Comparison of ENCODE assay signal across 10 mouse cellular contexts in genomic region chr8:84837149-84837911, GRCm38 (mm10). TPM values are rescaled to one million over a fixed set of nuclear protein-coding genes. Genes with fewer than 3 reads are reported as not detected.
DNase-seq lines count a peak whose midpoint lies in the region; ATAC-seq and TF ChIP-seq lines count a peak whose summit lies in the region.
"Had no signal": no experiment of that assay in that cellular context is flagged by ENCODE, and none has a peak within 500 bp of the region (broad histone marks: within the 10 kb centered on the region; RNA-seq: fewer than 3 reads in every experiment).

No protein-coding gene starts in this region.

- no peak for TF ChIP-seq EP300 in stomach, postnatal 0 days (optimal IDR thresholded peaks at IDR 0.05)

- DNase-seq in midbrain, postnatal 0 days (ENCODE audit: low spot score), result no peak
- DNase-seq in forelimb bud, embryonic 11.5 days (ENCODE audit: low read depth, low spot score), result peak; percentile 76
- DNase-seq in stomach, postnatal 0 days (ENCODE audit: low spot score), result peak; percentile 13
- no peak for DNase-seq in gastrocnemius, postnatal 36 days
- no peak for DNase-seq in kidney, adult 11 months
- DNase-seq: thymus, adult 18-20 months had no signal

- intact Hi-C loops in gastrocnemius, postnatal 36 days (cut with DNase I), result no loop called here

- H3K9me3 ChIP-seq in forebrain, embryonic 13.5 days (replicated peaks), result no peaks in the 10 kb centered on the region
- H3K9me3 ChIP-seq in forebrain, embryonic 16.5 days (ENCODE audit: control insufficient read depth, low read length), result no peaks in the 10 kb centered on the region
- H3K9me3 ChIP-seq in midbrain, postnatal 0 days (ENCODE audit: low read length), result no peaks in the 10 kb centered on the region
- no peaks in the 10 kb centered on the region for H3K9me3 ChIP-seq in midbrain, embryonic 13.5 days
- H3K9me3 ChIP-seq in stomach, postnatal 0 days (ENCODE audit: control insufficient read depth, low read length), result no peaks in the 10 kb centered on the region
- H3K9me3 ChIP-seq: G1E had no signal

- no peak overlapping the region for H3K4me3 ChIP-seq in forebrain, embryonic 13.5 days
- H3K4me3 ChIP-seq in forebrain, embryonic 16.5 days (replicated peaks; ENCODE audit: low read length), result no peak overlapping the region
- H3K4me3 ChIP-seq in midbrain, postnatal 0 days (ENCODE audit: low read depth, low read length), result no peak overlapping the region
- H3K4me3 ChIP-seq in midbrain, embryonic 13.5 days (replicated peaks), result no peak overlapping the region
- no peak overlapping the region for H3K4me3 ChIP-seq in stomach, postnatal 0 days (ENCODE audit: low read depth, low read length)

- H3K4me1 ChIP-seq in forebrain, embryonic 13.5 days, result peaks cover 58% of the 10 kb centered on the region
- peaks cover 38% of the 10 kb centered on the region for H3K4me1 ChIP-seq in forebrain, embryonic 16.5 days (replicated peaks; ENCODE audit: control insufficient read depth, insufficient read depth, low read length)
- peaks cover 11% of the 10 kb centered on the region for H3K4me1 ChIP-seq in midbrain, postnatal 0 days (ENCODE audit: insufficient read depth, low read length)
- peaks cover 41% of the 10 kb centered on the region for H3K4me1 ChIP-seq in midbrain, embryonic 13.5 days (replicated peaks)
- no peaks in the 10 kb centered on the region for H3K4me1 ChIP-seq in stomach, postnatal 0 days (replicated peaks; ENCODE audit: control insufficient read depth, insufficient read depth)

- ATAC-seq in forebrain, embryonic 13.5 days, result no peak
- no peak for ATAC-seq in forebrain, embryonic 16.5 days
- no peak for ATAC-seq in midbrain, postnatal 0 days (ENCODE audit: low FRiP score)
- no peak for ATAC-seq in midbrain, embryonic 13.5 days
- ATAC-seq in stomach, postnatal 0 days (ENCODE audit: low FRiP score, low TSS enrichment), result no peak

- 79% methylated on average over 8 of the region's 8 CpGs for WGBS in forebrain, embryonic 13.5 days
- WGBS in forebrain, embryonic 16.5 days, result 75% methylated on average over 8 of the region's 8 CpGs
- WGBS in midbrain, postnatal 0 days, result 76% methylated on average over 8 of the region's 8 CpGs
- 64% methylated on average over 8 of the region's 8 CpGs for WGBS in midbrain, embryonic 13.5 days
- 52% methylated on average over 8 of the region's 8 CpGs for WGBS in stomach, postnatal 0 days

- H3K27ac ChIP-seq in forebrain, embryonic 13.5 days, result peak overlapping the region; percentile 31
- no peak overlapping the region for H3K27ac ChIP-seq in forebrain, embryonic 16.5 days (ENCODE audit: low read length)
- H3K27ac ChIP-seq in midbrain, postnatal 0 days (ENCODE audit: low read depth, low read length), result no peak overlapping the region
- no peak overlapping the region for H3K27ac ChIP-seq in midbrain, embryonic 13.5 days
- no peak overlapping the region for H3K27ac ChIP-seq in stomach, postnatal 0 days (replicated peaks)

- H3K9ac ChIP-seq in forebrain, embryonic 13.5 days, result no peak overlapping the region
- no peak overlapping the region for H3K9ac ChIP-seq in forebrain, embryonic 16.5 days (replicated peaks; ENCODE audit: low read depth, low read length)
- H3K9ac ChIP-seq in midbrain, postnatal 0 days (replicated peaks; ENCODE audit: low read length, poor library complexity, severe bottlenecking), result no peak overlapping the region
- no peak overlapping the region for H3K9ac ChIP-seq in midbrain, embryonic 13.5 days (replicated peaks)
- no peak overlapping the region for H3K9ac ChIP-seq in stomach, postnatal 0 days (ENCODE audit: low read length)

- H3K36me3 ChIP-seq in forebrain, embryonic 13.5 days (ENCODE audit: poor library complexity, severe bottlenecking), result peaks cover 64% of the 10 kb centered on the region
- H3K36me3 ChIP-seq in forebrain, embryonic 16.5 days (ENCODE audit: control insufficient read depth, insufficient read depth), result peaks cover 21% of the 10 kb centered on the region
- peaks cover 53% of the 10 kb centered on the region for H3K36me3 ChIP-seq in midbrain, postnatal 0 days (ENCODE audit: insufficient read depth, low read length)
- H3K36me3 ChIP-seq in midbrain, embryonic 13.5 days, result peaks cover 68% of the 10 kb centered on the region
- peaks cover 26% of the 10 kb centered on the region for H3K36me3 ChIP-seq in stomach, postnatal 0 days (ENCODE audit: control insufficient read depth, insufficient read depth, low read length)

- TF ChIP-seq CTCF in midbrain, postnatal 0 days (IDR thresholded peaks at IDR 0.05), result peak; percentile 13; the same call in 1 of the 2 replicates
- no peak for TF ChIP-seq CTCF in stomach, postnatal 0 days (IDR thresholded peaks at IDR 0.05; ENCODE audit: low read depth)

- H3K27me3 ChIP-seq in forebrain, embryonic 13.5 days, result no peaks in the 10 kb centered on the region
- no peaks in the 10 kb centered on the region for H3K27me3 ChIP-seq in forebrain, embryonic 16.5 days (replicated peaks; ENCODE audit: control insufficient read depth, insufficient read depth, low read length)
- no peaks in the 10 kb centered on the region for H3K27me3 ChIP-seq in midbrain, postnatal 0 days (ENCODE audit: insufficient read depth, low read length)
- H3K27me3 ChIP-seq in midbrain, embryonic 13.5 days, result no peaks in the 10 kb centered on the region
- no peaks in the 10 kb centered on the region for H3K27me3 ChIP-seq in stomach, postnatal 0 days (ENCODE audit: control insufficient read depth, insufficient read depth, low read length)

- no peak overlapping the region for H3K4me2 ChIP-seq in forebrain, embryonic 13.5 days
- H3K4me2 ChIP-seq in forebrain, embryonic 16.5 days (ENCODE audit: low read length), result no peak overlapping the region
- H3K4me2 ChIP-seq in midbrain, postnatal 0 days (ENCODE audit: low read depth, low read length, poor library complexity, severe bottlenecking), result no peak overlapping the region
- no peak overlapping the region for H3K4me2 ChIP-seq in midbrain, embryonic 13.5 days (replicated peaks)
- H3K4me2 ChIP-seq in stomach, postnatal 0 days (replicated peaks; ENCODE audit: low read depth), result no peak overlapping the region

RNA-seq across cellular contexts. Expression of gene Rad23a, which starts 3.1 kb away (rescaled TPM):
- polyA plus RNA-seq in forebrain, embryonic 13.5 days (2015; fragmentation: Nextera tagmentation; extraction: Ambion mirVana), result 93.9 and 114 TPM in 2 replicates
- 84.8 and 86.5 TPM in 2 replicates for polyA plus RNA-seq in forebrain, embryonic 16.5 days (2015; fragmentation: Nextera tagmentation; extraction: Ambion mirVana)
- total RNA-seq in midbrain, postnatal 0 days (2014; rRNA removed), result 43.8 and 57.5 TPM in 2 replicates
- polyA plus RNA-seq in midbrain, postnatal 0 days (2015; fragmentation: Nextera tagmentation; extraction: Ambion mirVana), result 83.5 and 88.3 TPM in 2 replicates
- polyA plus RNA-seq in midbrain, embryonic 13.5 days (2015; fragmentation: Nextera tagmentation; extraction: Ambion mirVana), result 84.8 and 88.8 TPM in 2 replicates
- 69.8 and 70.6 TPM in 2 replicates for polyA plus RNA-seq in stomach, postnatal 0 days (2015; fragmentation: Nextera tagmentation; extraction: Ambion mirVana)
- 100 to 1,000 TPM; 136 to 151 TPM for total RNA-seq in gastrocnemius, postnatal 36 days (2021)

RNA-seq across cellular contexts. Expression of gene Gadd45gip1, which starts 6.0 kb away (rescaled TPM):
- polyA plus RNA-seq in forebrain, embryonic 13.5 days (2015; fragmentation: Nextera tagmentation; extraction: Ambion mirVana), result 42.6 and 47.0 TPM in 2 replicates
- 31.3 and 34.3 TPM in 2 replicates for polyA plus RNA-seq in forebrain, embryonic 16.5 days (2015; fragmentation: Nextera tagmentation; extraction: Ambion mirVana)
- 27.5 and 28.2 TPM in 2 replicates for total RNA-seq in midbrain, postnatal 0 days (2014; rRNA removed)
- polyA plus RNA-seq in midbrain, postnatal 0 days (2015; fragmentation: Nextera tagmentation; extraction: Ambion mirVana), result 42.9 and 45.1 TPM in 2 replicates
- polyA plus RNA-seq in midbrain, embryonic 13.5 days (2015; fragmentation: Nextera tagmentation; extraction: Ambion mirVana), result 34.5 and 36.3 TPM in 2 replicates
- 38.5 and 39.3 TPM in 2 replicates for polyA plus RNA-seq in stomach, postnatal 0 days (2015; fragmentation: Nextera tagmentation; extraction: Ambion mirVana)
- 10 to 100 TPM; 17.7 to 23.0 TPM for total RNA-seq in gastrocnemius, postnatal 36 days (2021)

RNA-seq across cellular contexts. Expression of gene Calr, which starts 9.4 kb away (rescaled TPM):
- polyA plus RNA-seq in forebrain, embryonic 13.5 days (2015; fragmentation: Nextera tagmentation; extraction: Ambion mirVana), result 549 and 569 TPM in 2 replicates
- polyA plus RNA-seq in forebrain, embryonic 16.5 days (2015; fragmentation: Nextera tagmentation; extraction: Ambion mirVana), result 610 and 631 TPM in 2 replicates
- 369 and 436 TPM in 2 replicates for total RNA-seq in midbrain, postnatal 0 days (2014; rRNA removed)
- 444 and 445 TPM in 2 replicates for polyA plus RNA-seq in midbrain, postnatal 0 days (2015; fragmentation: Nextera tagmentation; extraction: Ambion mirVana)
- polyA plus RNA-seq in midbrain, embryonic 13.5 days (2015; fragmentation: Nextera tagmentation; extraction: Ambion mirVana), result 599 and 642 TPM in 2 replicates
- 522 and 537 TPM in 2 replicates for polyA plus RNA-seq in stomach, postnatal 0 days (2015; fragmentation: Nextera tagmentation; extraction: Ambion mirVana)
- total RNA-seq in gastrocnemius, postnatal 36 days (2021), result 100 to 1,000 TPM; 153 to 159 TPM

RNA-seq across cellular contexts. Expression of gene Dand5, which starts 14.7 kb away (rescaled TPM):
- 7.3 and 8.2 TPM in 2 replicates for polyA plus RNA-seq in forebrain, embryonic 13.5 days (2015; fragmentation: Nextera tagmentation; extraction: Ambion mirVana)
- 8.2 and 8.7 TPM in 2 replicates for polyA plus RNA-seq in forebrain, embryonic 16.5 days (2015; fragmentation: Nextera tagmentation; extraction: Ambion mirVana)
- 7.6 and 7.7 TPM in 2 replicates for total RNA-seq in midbrain, postnatal 0 days (2014; rRNA removed)
- 12.6 and 14.5 TPM in 2 replicates for polyA plus RNA-seq in midbrain, postnatal 0 days (2015; fragmentation: Nextera tagmentation; extraction: Ambion mirVana)
- 8.8 and 8.9 TPM in 2 replicates for polyA plus RNA-seq in midbrain, embryonic 13.5 days (2015; fragmentation: Nextera tagmentation; extraction: Ambion mirVana)
- polyA plus RNA-seq in stomach, postnatal 0 days (2015; fragmentation: Nextera tagmentation; extraction: Ambion mirVana), result 3.3 TPM in 2 replicates
- 1 to 10 TPM; 8.3 to 9.9 TPM for total RNA-seq in gastrocnemius, postnatal 36 days (2021)

RNA-seq across cellular contexts. Expression of gene Farsa, which starts 19.5 kb away (rescaled TPM):
- polyA plus RNA-seq in forebrain, embryonic 13.5 days (2015; fragmentation: Nextera tagmentation; extraction: Ambion mirVana), result 123 and 127 TPM in 2 replicates
- 126 TPM in 2 replicates for polyA plus RNA-seq in forebrain, embryonic 16.5 days (2015; fragmentation: Nextera tagmentation; extraction: Ambion mirVana)
- total RNA-seq in midbrain, postnatal 0 days (2014; rRNA removed), result 74.8 and 84.6 TPM in 2 replicates
- 92.7 and 103 TPM in 2 replicates for polyA plus RNA-seq in midbrain, postnatal 0 days (2015; fragmentation: Nextera tagmentation; extraction: Ambion mirVana)
- polyA plus RNA-seq in midbrain, embryonic 13.5 days (2015; fragmentation: Nextera tagmentation; extraction: Ambion mirVana), result 113 and 122 TPM in 2 replicates
- 43.3 and 44.3 TPM in 2 replicates for polyA plus RNA-seq in stomach, postnatal 0 days (2015; fragmentation: Nextera tagmentation; extraction: Ambion mirVana)
- total RNA-seq in gastrocnemius, postnatal 36 days (2021), result 10 to 100 TPM; 22.1 to 26.2 TPM

Comparison
In these comparisons a context has a peak if more than half of its experiments do, and no peak if none do; other contexts are left out.
1. DNase-seq: peak in forelimb bud, embryonic 11.5 days (single experiment) and stomach, postnatal 0 days (single experiment); none in midbrain, postnatal 0 days (single experiment), gastrocnemius, postnatal 36 days (0 of 2) and kidney, adult 11 months (single experiment).